Mouse (Mus musculus): ENCODE measurements around the gene Chrnb1. TPM values are rescaled to one million over a fixed set of nuclear protein-coding genes. Genes with fewer than 3 reads are reported as not detected.

Gene Chrnb1
- polyA plus RNA-seq, 1 experiment, result 8.7 TPM

DNA sequence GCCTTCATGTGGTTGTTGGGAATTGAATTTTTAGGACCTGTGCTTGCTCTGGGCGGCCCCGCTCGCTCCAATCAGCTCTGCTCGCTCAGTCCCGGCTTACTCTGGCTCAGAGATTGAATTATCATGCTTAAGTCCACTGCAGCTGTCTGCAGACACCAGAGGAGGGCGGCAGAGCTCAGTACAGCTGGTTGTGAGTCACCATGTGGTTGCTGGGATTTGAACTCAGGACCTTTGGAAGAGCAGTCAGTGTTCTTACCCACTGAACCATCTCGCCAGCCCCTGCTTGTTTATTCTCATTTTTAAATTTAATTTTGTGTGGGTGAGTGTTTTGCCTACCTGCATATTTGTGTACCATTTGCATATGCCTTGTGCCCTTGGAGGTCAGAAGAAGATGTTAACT is 32.2 kb downstream of the Chrnb1 start:
- no peak for TF ChIP-seq POLR2A (IDR thresholded peaks at IDR 0.05; ENCODE audit: low read depth, low read length)
- TF ChIP-seq CTCF (IDR thresholded peaks at IDR 0.05; ENCODE audit: extremely low read depth, insufficient read length, insufficient replicate concordance, low read depth, low read length), result peak; percentile 33; the same call in 1 of the 2 replicates
- no peaks in the 10 kb centered on the region for H3K36me3 ChIP-seq (ENCODE audit: control insufficient read depth, insufficient read depth, low read length)
- no peak overlapping the region for H3K4me3 ChIP-seq (ENCODE audit: low read depth, low read length)
- no peak overlapping the region for H3K27ac ChIP-seq (ENCODE audit: insufficient read depth, low read depth, low read length)
- WGBS, result 75% methylated on average over 7 of the region's 7 CpGs
- H3K27me3 ChIP-seq (ENCODE audit: control insufficient read depth, insufficient read depth, low read length), result no peaks in the 10 kb centered on the region
- H3K4me1 ChIP-seq (ENCODE audit: control insufficient read depth, insufficient read depth, insufficient read length, low read length), result peaks cover 6% of the 10 kb centered on the region

DNA sequence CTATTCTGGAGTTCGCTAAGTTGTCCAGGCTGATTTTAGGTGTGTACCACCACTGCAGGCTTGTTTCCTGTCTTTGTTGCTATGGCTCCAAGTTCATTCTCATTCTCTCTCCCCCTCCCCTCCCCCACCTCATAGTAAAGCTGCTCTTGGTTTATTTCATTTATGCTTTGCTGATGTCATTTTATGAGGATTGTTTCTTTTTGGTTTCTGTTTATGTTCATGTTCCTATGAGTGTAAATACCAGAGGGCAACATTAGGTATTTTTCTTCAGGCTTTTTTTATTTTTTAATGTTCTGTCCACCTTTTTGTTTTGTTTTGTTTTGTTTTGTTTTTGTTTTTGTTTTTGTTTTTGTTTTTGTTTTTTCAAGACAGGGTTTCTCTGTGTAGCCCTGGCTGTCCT is 33.9 kb downstream of the Chrnb1 start, which contains the start of gene Slc35g3:
Slc35g3 (minus strand) TSS at position 101 of the 400 bp plus-strand sequence.
- no peak for TF ChIP-seq CTCF (IDR thresholded peaks at IDR 0.05; ENCODE audit: extremely low read depth, insufficient read length, insufficient replicate concordance, low read depth, low read length)
- peaks cover 8% of the 10 kb centered on the region for H3K4me1 ChIP-seq (ENCODE audit: control insufficient read depth, insufficient read depth, insufficient read length, low read length)
- no peak within 1 kb of the TSS for H3K4me3 ChIP-seq (ENCODE audit: low read depth, low read length)
- H3K36me3 ChIP-seq (ENCODE audit: control insufficient read depth, insufficient read depth, low read length), result no peaks in the 10 kb centered on the region
- 75% methylated on average over 1 of the region's 1 CpGs for WGBS
- H3K27ac ChIP-seq (ENCODE audit: insufficient read depth, low read depth, low read length), result no peak within 1 kb of the TSS
- no peaks in the 10 kb centered on the region for H3K27me3 ChIP-seq (ENCODE audit: control insufficient read depth, insufficient read depth, low read length)

DNA sequence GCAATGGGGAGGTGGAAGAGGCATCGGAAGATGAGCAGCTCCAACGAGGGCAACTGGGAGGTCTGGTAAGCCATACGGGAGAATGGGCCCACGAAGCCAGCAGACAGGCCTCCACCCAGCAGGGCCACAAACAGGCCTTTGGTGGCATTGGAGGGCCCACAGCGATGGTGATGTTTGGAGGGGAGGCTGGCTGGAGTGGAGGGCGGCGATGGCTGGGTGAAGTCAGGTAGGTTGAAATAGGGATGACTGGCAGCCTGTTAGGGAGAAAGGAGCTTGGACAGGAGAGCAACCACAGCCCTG is 34.9 kb downstream of the Chrnb1 start:
- TF ChIP-seq POLR2A (IDR thresholded peaks at IDR 0.05; ENCODE audit: low read depth, low read length), result no peak
- TF ChIP-seq CTCF (IDR thresholded peaks at IDR 0.05; ENCODE audit: extremely low read depth, insufficient read length, insufficient replicate concordance, low read depth, low read length), result no peak
- H3K4me3 ChIP-seq (ENCODE audit: low read depth, low read length), result no peak overlapping the region
- 95% methylated on average over 7 of the region's 7 CpGs for WGBS
- H3K4me1 ChIP-seq (ENCODE audit: control insufficient read depth, insufficient read depth, insufficient read length, low read length), result peaks cover 8% of the 10 kb centered on the region
- 0 out of 2 replicates have a peak, but pooled peaks cover 1% of the 10 kb centered on the region for H3K36me3 ChIP-seq (ENCODE audit: control insufficient read depth, insufficient read depth, low read length)
- no peak overlapping the region for H3K27ac ChIP-seq (ENCODE audit: insufficient read depth, low read depth, low read length)
- H3K27me3 ChIP-seq (ENCODE audit: control insufficient read depth, insufficient read depth, low read length), result no peaks in the 10 kb centered on the region

DNA sequence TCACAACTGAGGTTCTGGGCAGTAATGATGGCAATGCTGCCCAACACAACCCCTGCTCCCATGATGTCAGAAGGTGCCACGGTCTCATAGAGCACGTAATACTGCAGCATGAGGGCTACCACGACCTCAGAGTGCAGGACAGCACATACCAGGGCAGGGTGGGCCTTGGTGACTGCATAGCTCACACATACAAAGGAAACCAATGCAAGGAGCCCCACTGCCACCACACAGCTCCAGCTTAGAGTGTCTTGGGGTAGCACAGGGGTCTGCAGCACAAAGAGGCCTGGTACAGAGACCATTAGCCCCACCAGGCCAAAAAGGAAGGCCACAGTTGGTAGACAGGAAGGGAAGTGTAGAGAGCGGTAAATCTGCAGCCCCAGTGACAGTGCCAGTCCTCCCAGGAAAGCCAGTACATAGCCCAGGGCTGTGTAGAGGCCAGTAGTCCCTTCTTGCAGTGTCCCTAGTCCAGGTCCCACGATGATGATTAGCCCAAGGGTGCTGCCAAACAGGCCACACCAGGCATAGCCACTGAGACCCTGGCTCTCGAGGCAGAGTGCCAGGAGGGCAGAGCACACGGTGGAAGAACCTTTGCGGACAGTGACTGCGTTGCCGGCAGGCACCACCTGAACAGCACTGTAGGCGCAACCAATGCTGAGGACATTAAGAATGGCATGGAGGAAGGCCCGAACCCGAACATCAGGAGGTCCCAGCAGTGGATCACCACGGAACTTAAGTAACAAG is 35.4 kb downstream of the Chrnb1 start:
- 0 out of 2 replicates have a peak, but pooled peaks cover 1% of the 10 kb centered on the region for H3K36me3 ChIP-seq (ENCODE audit: control insufficient read depth, insufficient read depth, low read length)
- no peaks in the 10 kb centered on the region for H3K27me3 ChIP-seq (ENCODE audit: control insufficient read depth, insufficient read depth, low read length)
- 83% methylated on average over 14 of the region's 14 CpGs for WGBS
- H3K4me1 ChIP-seq (ENCODE audit: control insufficient read depth, insufficient read depth, insufficient read length, low read length), result peaks cover 8% of the 10 kb centered on the region
- H3K4me3 ChIP-seq (ENCODE audit: low read depth, low read length), result no peak overlapping the region
- no peak for TF ChIP-seq POLR2A (IDR thresholded peaks at IDR 0.05; ENCODE audit: low read depth, low read length)
- no peak for TF ChIP-seq CTCF (IDR thresholded peaks at IDR 0.05; ENCODE audit: extremely low read depth, insufficient read length, insufficient replicate concordance, low read depth, low read length)
- no peak overlapping the region for H3K27ac ChIP-seq (ENCODE audit: insufficient read depth, low read depth, low read length)

DNA sequence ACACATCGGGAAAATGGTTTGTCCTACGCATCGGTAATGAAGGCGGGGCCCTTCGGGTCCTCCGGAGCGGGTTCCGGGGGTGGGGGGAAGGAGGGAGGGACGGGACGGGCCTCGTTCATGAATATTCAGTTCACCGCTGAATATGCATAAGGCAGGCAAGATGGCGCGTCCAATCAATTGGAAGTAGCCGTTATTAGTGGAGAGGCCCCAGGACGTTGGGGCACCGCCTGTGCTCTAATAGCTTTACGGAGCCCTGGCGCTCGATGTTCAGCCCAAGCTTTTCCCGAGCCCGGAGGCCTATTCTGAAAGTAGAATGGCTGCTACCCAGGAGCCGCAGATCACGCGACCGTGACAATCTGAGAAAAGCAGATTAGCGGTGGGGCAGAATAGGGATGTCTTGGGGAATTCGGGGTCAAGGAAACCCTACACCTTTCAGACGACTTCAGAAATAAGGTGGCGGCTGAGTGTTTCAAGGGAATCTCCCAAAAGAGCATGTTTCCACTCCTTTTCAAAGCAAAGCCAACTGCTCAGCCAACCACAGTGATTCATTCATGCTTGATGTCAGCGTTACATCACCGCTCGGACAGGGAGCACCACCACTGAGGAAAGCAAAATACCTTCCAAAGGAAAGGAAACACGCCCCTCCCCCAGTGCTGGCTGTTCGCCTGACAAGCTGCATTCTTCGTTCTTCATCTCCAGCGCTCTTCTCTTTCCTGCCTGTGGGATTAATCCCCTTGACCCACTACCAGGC is 36.6 kb downstream of the Chrnb1 start:
- under 1% methylated on average over 37 of the region's 37 CpGs for WGBS
- H3K27ac ChIP-seq (ENCODE audit: insufficient read depth, low read depth, low read length), result peak overlapping the region; percentile 98
- 0 out of 2 replicates have a peak, but pooled peaks cover 1% of the 10 kb centered on the region for H3K36me3 ChIP-seq (ENCODE audit: control insufficient read depth, insufficient read depth, low read length)
- H3K4me3 ChIP-seq (ENCODE audit: low read depth, low read length), result peak overlapping the region; percentile 57
- peaks cover 7% of the 10 kb centered on the region for H3K4me1 ChIP-seq (ENCODE audit: control insufficient read depth, insufficient read depth, insufficient read length, low read length)
- TF ChIP-seq CTCF (IDR thresholded peaks at IDR 0.05; ENCODE audit: extremely low read depth, insufficient read length, insufficient replicate concordance, low read depth, low read length), result no peak
- peak; percentile 92; the same call in 1 of the 2 replicates for TF ChIP-seq POLR2A (IDR thresholded peaks at IDR 0.05; ENCODE audit: low read depth, low read length)
- no peaks in the 10 kb centered on the region for H3K27me3 ChIP-seq (ENCODE audit: control insufficient read depth, insufficient read depth, low read length)

DNA sequence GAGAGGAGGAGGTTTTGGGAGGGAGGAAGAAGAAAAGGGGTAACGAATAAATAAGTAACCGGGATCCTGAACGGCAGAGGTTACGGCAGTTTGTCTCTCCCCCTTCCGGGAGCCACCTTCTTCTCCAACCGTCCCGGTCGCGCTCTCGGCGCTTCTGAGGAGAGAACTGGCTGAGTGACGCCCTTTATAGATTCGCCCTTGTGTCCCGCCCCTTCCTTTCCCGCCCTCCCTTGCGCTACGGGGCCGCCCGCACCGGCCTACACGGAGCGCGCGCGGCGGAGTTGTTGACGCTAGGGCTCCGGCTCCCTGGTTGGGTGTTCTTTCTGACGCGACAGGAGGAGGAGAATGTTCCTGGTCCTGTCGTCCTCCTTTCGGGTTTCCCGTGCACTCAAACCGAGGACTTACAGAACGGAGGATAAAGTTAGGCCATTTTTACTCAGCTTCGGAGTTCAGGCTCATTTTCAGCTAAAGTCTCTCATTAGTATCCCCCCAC is 37.2 kb downstream of the Chrnb1 start, which contains the start of gene Polr2a:
Polr2a (minus strand) TSS at position 160 of the 493 bp plus-strand sequence.
- Histone ChIP-seq H3K4me3 (ENCODE audit: low read depth, low read length) (peak within 1 kb of the TSS; percentile 62), H3K27ac (ENCODE audit: insufficient read depth, low read depth, low read length) (peak within 1 kb of the TSS; percentile 98), H3K4me1 (ENCODE audit: control insufficient read depth, insufficient read depth, insufficient read length, low read length) (peaks cover 7% of the 10 kb centered on the region), H3K36me3 (ENCODE audit: control insufficient read depth, insufficient read depth, low read length) (0 out of 2 replicates have a peak, but pooled peaks cover 1% of the 10 kb centered on the region), H3K27me3 (ENCODE audit: control insufficient read depth, insufficient read depth, low read length) (no peaks in the 10 kb centered on the region)
- TF ChIP-seq CTCF (IDR thresholded peaks at IDR 0.05; ENCODE audit: extremely low read depth, insufficient read length, insufficient replicate concordance, low read depth, low read length) (no peak), POLR2A (IDR thresholded peaks at IDR 0.05; ENCODE audit: low read depth, low read length) (peak; percentile 100)
- WGBS, result under 1% methylated on average over 35 of the region's 36 CpGs

DNA sequence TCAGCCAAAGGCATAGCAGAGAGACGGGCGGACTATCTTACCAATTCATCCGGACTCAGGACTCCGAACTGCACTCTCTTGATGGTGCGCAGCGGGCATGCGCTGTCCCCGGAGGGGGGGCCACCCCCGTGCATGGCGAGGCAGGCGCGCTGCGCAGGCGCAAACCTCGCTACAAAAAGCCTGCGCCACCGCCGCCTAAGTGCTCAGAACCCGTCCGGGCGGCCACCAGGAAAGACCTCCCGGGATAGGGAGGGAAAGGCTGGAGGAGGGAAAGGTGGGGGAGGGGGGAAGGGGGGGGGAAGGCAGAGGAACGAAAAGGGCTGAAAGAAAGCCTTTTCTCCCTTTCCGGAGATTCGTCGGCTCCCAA is 37.7 kb downstream of the Chrnb1 start:
- H3K27me3 ChIP-seq (ENCODE audit: control insufficient read depth, insufficient read depth, low read length), result no peaks in the 10 kb centered on the region
- peak overlapping the region; percentile 62 for H3K4me3 ChIP-seq (ENCODE audit: low read depth, low read length)
- peak overlapping the region; percentile 71 for H3K27ac ChIP-seq (ENCODE audit: insufficient read depth, low read depth, low read length)
- no peak; the same call in 1 of the 2 replicates for TF ChIP-seq CTCF (IDR thresholded peaks at IDR 0.05; ENCODE audit: extremely low read depth, insufficient read length, insufficient replicate concordance, low read depth, low read length)
- TF ChIP-seq POLR2A (IDR thresholded peaks at IDR 0.05; ENCODE audit: low read depth, low read length), result no peak; the same call in 1 of the 2 replicates
- H3K4me1 ChIP-seq (ENCODE audit: control insufficient read depth, insufficient read depth, insufficient read length, low read length), result peaks cover 8% of the 10 kb centered on the region
- 0 out of 2 replicates have a peak, but pooled peaks cover 1% of the 10 kb centered on the region for H3K36me3 ChIP-seq (ENCODE audit: control insufficient read depth, insufficient read depth, low read length)
- WGBS, result 0% methylated on average over 26 of the region's 26 CpGs
